Mouse (Mus musculus) E14TG2a.4 (cell line): ENCODE measurements around the gene Slamf6.

Experiments used
- H3K27me3 ChIP-seq: 2 replicates; pipeline ENCODE4 v1.6.1; 2014; ENCODE audit warnings: low read length, control low read depth; ENCODE audit not compliant: insufficient read depth
- H3K36me3 ChIP-seq: 2 replicates; pipeline ENCODE4 v1.6.1; 2014; ENCODE audit warnings: low read length, control low read depth; ENCODE audit not compliant: insufficient read depth
- H3K4me1 ChIP-seq: replicated peaks from 2 replicates; pipeline ENCODE4 v1.6.1; 2014; ENCODE audit warnings: low read depth, low read length, control low read depth
- H3K4me3 ChIP-seq: replicated peaks from 2 replicates; pipeline ENCODE4 v1.5.1; 2014; ENCODE audit warnings: mild to moderate bottlenecking, low read length
- H3K9me3 ChIP-seq: 2 replicates; pipeline ENCODE4 v1.6.1; 2014; ENCODE audit warnings: low read length, control low read depth
- CTCF ChIP-seq: conservative IDR thresholded peaks from 2 replicates; pipeline ENCODE4 v1.5.1; 2014; ENCODE audit warnings: low read length
- NANOG ChIP-seq: IDR thresholded peaks from 2 replicates; pipeline ENCODE4 v1.6.1; 2014; ENCODE audit warnings: borderline replicate concordance, low read length, mixed read lengths
- POU5F1 ChIP-seq: IDR thresholded peaks from 2 replicates; pipeline ENCODE4 v1.6.1; 2014; ENCODE audit warnings: low read length, borderline replicate concordance

Slamf6 gene

DNA sequence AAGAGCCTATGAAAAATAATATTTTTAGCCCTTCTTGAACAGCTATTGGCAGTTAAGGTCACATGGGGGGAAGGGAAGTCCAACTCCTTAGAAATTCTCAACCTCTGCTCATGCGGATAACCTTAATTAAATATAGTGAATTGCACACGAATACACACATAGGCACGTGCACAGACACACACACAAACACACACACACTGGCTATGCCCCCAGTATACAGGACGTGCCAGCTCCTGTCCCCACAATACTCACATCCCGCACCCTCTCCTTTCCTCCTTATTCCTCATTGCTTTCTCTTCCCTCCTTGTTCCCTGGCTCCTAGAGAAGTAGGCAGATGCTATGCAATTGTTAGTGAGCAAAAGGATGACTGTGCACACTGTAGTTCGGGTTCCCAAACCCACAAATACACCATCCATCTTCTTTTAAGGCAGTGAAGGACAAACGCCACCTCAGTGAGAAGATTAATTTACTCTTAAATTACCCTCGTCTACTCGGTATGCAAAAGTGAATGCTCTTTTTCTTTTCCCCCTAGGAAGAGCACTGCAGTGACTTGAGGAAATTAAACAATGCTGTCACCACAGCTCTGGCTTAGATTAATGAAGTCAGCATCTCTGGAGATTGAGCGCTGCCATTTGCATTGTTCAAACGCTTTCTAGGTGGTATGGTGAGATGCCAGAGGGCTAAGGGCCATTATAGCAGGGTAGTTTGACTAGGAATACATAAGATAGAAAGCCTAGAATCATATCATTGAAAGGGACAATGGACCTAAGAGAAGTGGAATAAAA, 31.0 kb downstream of the Slamf6 start:
- Histone ChIP-seq H3K4me3 (no peak overlapping the region), H3K9me3 (peaks cover 15% of the 10 kb centered on the region), H3K36me3 (no peaks in the 10 kb centered on the region), H3K4me1 (peaks cover 31% of the 10 kb centered on the region), H3K27me3 (no peaks in the 10 kb centered on the region)
- TF ChIP-seq NANOG (no peak), CTCF (no peak), POU5F1 (no peak)

DNA sequence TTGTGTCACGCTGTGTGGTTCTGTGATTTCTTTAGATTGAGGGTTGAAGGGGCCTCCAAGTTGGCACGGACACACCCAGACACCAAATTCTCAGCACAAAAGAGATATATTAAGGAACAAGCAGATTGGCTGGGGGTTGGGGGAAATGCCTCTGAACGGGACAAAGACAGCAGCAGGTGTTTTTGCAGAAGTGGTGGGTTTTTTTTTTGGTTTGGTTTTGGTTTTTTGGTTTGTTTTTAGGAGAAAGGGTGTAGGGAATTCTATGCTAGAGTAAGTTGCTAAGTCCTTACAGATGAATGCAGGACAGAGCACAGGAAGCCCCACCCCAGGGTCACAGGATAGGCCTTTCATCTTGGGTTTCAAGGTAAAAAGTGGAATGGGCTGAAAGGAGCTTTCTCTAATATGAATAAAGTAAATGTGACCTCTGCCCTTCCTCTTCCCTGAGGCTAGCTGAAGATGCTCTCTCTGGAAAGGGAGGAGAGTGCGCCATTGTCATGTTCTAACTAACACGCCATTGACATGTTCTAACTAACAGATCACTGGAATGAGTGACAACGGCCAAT, 31.7 kb downstream of the Slamf6 start:
- Histone ChIP-seq H3K36me3 (no peaks in the 10 kb centered on the region), H3K4me3 (no peak overlapping the region), H3K4me1 (peaks cover 31% of the 10 kb centered on the region), H3K27me3 (no peaks in the 10 kb centered on the region), H3K9me3 (peaks cover 15% of the 10 kb centered on the region)
- TF ChIP-seq CTCF = no peak
- no peak for TF ChIP-seq POU5F1
- no peak for TF ChIP-seq NANOG

DNA sequence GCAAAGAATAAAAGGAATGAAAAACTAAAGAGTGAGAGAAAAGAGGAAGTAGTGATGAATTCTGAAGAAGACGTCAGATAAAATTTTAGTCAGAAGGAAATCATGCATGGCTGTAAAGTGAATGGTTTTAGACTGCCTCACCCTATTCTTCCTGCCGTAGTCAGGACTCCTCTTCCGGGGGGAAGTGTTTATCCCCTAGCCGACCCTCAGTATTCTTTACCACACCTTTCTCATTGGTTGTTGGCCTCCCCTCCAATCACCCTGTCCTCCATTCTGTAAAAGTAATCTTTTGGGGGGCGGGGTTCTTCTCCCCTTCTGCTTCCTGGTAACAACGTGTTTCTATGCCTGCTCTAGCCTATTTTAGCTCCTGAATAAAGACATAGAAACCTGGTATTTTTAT, 37.8 kb downstream of the Slamf6 start:
- Histone ChIP-seq H3K4me1 (0 out of 2 replicates have a peak, but pooled peaks cover 5% of the 10 kb centered on the region), H3K36me3 (no peaks in the 10 kb centered on the region)
- TF ChIP-seq POU5F1 (no peak), CTCF (no peak), NANOG (no peak)

DNA sequence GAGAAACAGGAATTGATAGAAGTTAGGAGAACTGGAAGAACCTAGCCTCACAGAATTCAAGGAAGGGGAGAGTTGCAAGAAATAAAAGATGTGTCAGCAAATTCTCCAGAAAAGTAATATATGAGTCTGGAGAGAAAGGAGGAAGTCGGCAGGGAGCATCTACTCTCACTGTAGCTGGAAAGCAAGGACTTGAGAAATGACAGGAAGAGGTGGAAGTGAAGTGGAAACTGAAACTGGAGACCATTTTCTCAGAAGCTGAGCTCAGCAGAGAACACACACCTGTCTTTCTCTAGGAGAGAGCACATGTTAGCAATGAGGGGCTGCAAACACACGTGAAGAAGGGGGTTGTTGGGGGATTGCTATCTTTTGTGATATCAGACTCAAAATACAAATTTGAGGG, 40.1 kb downstream of the Slamf6 start:
- Histone ChIP-seq H3K4me1 (peaks cover 14% of the 10 kb centered on the region; the same call in 1 of the 2 replicates), H3K4me3 (no peak overlapping the region), H3K36me3 (no peaks in the 10 kb centered on the region), H3K27me3 (no peaks in the 10 kb centered on the region), H3K9me3 (no peaks in the 10 kb centered on the region)
- TF ChIP-seq POU5F1 (no peak), NANOG (no peak), CTCF (no peak)

More for the DNA sequence above, 37.8 kb downstream of the Slamf6 start:
- H3K27me3 ChIP-seq = no peaks in the 10 kb centered on the region
- peaks cover 15% of the 10 kb centered on the region for H3K9me3 ChIP-seq
- no peak overlapping the region for H3K4me3 ChIP-seq

DNA sequence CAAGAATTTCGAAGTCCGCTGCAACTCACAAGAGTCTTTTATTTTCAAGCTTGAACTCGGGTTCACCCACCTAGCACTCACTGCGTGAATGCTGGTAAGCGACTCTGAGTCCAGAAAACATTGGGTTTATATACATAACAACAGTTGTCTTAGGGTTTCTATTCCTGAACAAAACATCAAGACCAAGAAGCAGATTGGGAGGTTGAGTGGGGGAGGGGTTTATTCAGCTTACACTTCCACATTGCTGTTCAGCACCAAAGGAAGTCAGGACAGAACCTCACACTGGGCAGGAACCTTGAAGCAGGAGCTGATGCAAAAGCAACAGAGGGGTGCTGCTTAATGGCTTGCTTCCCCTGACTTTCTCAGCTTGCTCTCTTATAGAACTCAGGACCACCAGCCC, 43.4 kb downstream of the Slamf6 start:
- Histone ChIP-seq H3K9me3 (no peaks in the 10 kb centered on the region), H3K4me1 (peaks cover 10% of the 10 kb centered on the region; the same call in 1 of the 2 replicates), H3K36me3 (no peaks in the 10 kb centered on the region), H3K4me3 (no peak overlapping the region), H3K27me3 (no peaks in the 10 kb centered on the region)
- TF ChIP-seq POU5F1 = no peak
- no peak for TF ChIP-seq CTCF
- no peak for TF ChIP-seq NANOG

DNA sequence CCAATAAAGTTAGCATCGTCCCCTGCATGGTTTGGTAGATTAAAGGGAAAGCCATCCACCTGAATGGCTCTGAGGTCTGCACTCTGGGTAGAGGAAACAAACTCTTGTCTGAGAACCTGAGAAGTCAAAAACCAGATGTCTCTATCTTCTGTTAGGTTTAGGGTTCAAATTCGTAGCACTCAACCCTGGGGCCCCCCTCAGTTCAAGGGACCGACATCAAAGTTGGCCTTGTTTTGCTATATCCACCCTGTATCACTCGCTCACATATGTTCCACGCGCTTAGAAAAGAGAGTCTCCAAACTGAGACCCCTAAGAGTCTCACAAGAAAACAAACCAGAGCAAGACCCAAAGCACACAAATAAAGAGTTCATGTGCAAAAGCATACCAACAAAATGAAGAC, 44.4 kb downstream of the Slamf6 start:
- H3K4me1 ChIP-seq = peaks cover 10% of the 10 kb centered on the region; the same call in 1 of the 2 replicates
- no peaks in the 10 kb centered on the region for H3K36me3 ChIP-seq
- TF ChIP-seq CTCF (no peak), NANOG (no peak), POU5F1 (no peak)
- no peaks in the 10 kb centered on the region for H3K9me3 ChIP-seq
- H3K4me3 ChIP-seq = no peak overlapping the region
- no peaks in the 10 kb centered on the region for H3K27me3 ChIP-seq

DNA sequence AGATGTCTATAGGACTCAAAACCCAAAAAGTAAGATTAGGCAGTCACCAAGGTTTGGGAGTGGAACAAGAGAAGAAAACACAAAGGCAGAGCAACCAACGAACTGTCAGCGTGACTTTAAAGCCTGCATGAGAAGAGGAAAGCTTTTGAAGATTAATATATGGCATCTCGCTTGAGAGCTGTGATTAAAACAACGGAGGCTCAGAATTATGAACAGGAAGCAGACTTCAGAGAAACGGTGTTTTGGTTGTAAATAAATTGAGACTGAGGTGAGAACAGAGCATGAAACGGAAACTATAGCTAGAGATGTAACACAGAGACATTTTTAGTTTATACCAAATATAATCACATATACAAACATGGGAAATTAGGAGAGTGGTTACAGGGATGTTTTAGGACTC, 46.3 kb downstream of the Slamf6 start:
- no peak for TF ChIP-seq POU5F1
- no peak for TF ChIP-seq NANOG
- no peak for TF ChIP-seq CTCF
- Histone ChIP-seq H3K4me1 (peaks cover 10% of the 10 kb centered on the region; the same call in 1 of the 2 replicates), H3K4me3 (no peak overlapping the region)

DNA sequence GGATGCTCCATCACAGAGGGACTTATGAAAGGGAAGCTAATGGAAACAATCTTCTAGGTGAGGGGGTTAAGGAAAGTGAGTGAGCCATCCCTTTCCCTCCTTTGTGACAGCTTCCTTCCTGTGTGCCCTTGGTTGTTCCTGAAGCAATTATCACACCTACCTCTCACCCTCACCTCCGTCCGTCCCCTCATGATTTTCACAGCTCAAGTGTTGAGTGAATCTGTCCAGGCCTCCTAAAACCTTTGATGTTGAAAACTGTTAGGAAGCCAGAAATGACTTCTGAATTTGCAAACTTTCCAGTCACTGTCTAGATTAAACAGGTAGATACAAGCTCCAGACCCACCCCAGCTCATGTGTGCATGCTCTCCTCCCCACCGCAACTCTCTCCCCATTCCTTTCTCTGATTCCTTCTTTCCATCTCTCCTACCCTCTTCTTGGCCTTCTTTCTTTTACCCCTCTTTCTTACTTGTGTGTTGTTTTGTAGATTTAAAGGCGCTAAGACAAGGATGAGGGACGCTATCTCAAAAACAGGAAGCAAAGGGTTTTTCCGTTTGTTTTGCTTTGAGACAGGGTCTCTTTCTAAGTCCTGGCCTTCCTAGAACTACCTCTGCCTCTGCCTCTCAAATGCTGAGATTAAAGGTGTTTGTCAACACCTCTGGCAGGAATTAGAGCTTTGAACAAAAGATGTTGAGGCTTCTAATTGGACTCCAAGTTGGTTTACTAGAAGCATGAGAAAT, 48.9 kb downstream of the Slamf6 start:
- H3K27me3 ChIP-seq = no peaks in the 10 kb centered on the region
- TF ChIP-seq POU5F1 (no peak), NANOG (no peak), CTCF (no peak)
- no peaks in the 10 kb centered on the region for H3K36me3 ChIP-seq
- H3K4me3 ChIP-seq = no peak overlapping the region
- peaks cover 3% of the 10 kb centered on the region; the same call in 1 of the 2 replicates for H3K4me1 ChIP-seq
- no peaks in the 10 kb centered on the region for H3K9me3 ChIP-seq

More for the DNA sequence above, 46.3 kb downstream of the Slamf6 start:
- Histone ChIP-seq H3K9me3 (no peaks in the 10 kb centered on the region), H3K27me3 (no peaks in the 10 kb centered on the region), H3K36me3 (no peaks in the 10 kb centered on the region)
